Mouse (Mus musculus): ENCODE results near the gene Stk16.

GRCm38 (mm10) chr1:75180741-75181140 is 29.9 kb upstream of the Stk16 start:
- TF ChIP-seq CTCF (IDR thresholded peaks at IDR 0.05; ENCODE audit: insufficient read depth, low read length) (no peak), POLR2A (IDR thresholded peaks at IDR 0.05; ENCODE audit: borderline replicate concordance, extremely low read depth, low read depth, low read length) (no peak)
